Mouse (Mus musculus): ENCODE results near the gene Camk2n1. TPM values are rescaled to one million over a fixed set of nuclear protein-coding genes. Genes with fewer than 3 reads are reported as not detected.

The Camk2n1 gene
- total and polyA plus RNA-seq, 2 experiments from 2014 or later, result 29.5 to 37.5 TPM

- TF ChIP-seq CTCF (IDR thresholded peaks at IDR 0.05; ENCODE audit: low read depth), result no peak
- peak; percentile 58 for ATAC-seq
- Histone ChIP-seq H3K4me3 (ENCODE audit: low read length) (no peak overlapping the region), H3K27ac (peak overlapping the region; percentile 83), H3K4me1 (ENCODE audit: insufficient read depth, low read length) (peaks cover 33% of the 10 kb centered on the region), H3K9ac (replicated peaks; ENCODE audit: low read length) (0 out of 2 replicates have a peak overlapping the region, but pooled peaks have one; percentile 37), H3K9me3 (ENCODE audit: low read length) (no peaks in the 10 kb centered on the region), H3K4me2 (ENCODE audit: low read depth, low read length) (peak overlapping the region; percentile 42), H3K36me3 (ENCODE audit: insufficient read depth, low read length) (no peaks in the 10 kb centered on the region), H3K27me3 (ENCODE audit: insufficient read depth, low read length) (no peaks in the 10 kb centered on the region)
- 5% methylated on average over 11 of the region's 11 CpGs for WGBS
- DNase-seq (ENCODE audit: low spot score), result peak; percentile 81
Measured at GRCm38 (mm10) chr4:138463832-138464487, 9.8 kb downstream of the Camk2n1 start.

- Histone ChIP-seq H3K27ac (peak overlapping the region; percentile 83), H3K27me3 (ENCODE audit: insufficient read depth, low read length) (no peaks in the 10 kb centered on the region), H3K4me3 (ENCODE audit: low read length) (no peak overlapping the region), H3K4me2 (ENCODE audit: low read depth, low read length) (peak overlapping the region; percentile 42; the same call in 1 of the 2 replicates), H3K9ac (replicated peaks; ENCODE audit: low read length) (no peak overlapping the region), H3K9me3 (ENCODE audit: low read length) (no peaks in the 10 kb centered on the region), H3K4me1 (ENCODE audit: insufficient read depth, low read length) (peaks cover 27% of the 10 kb centered on the region), H3K36me3 (ENCODE audit: insufficient read depth, low read length) (no peaks in the 10 kb centered on the region)
- 3% methylated on average over 21 of the region's 22 CpGs for WGBS
- no peak for TF ChIP-seq CTCF (IDR thresholded peaks at IDR 0.05; ENCODE audit: low read depth)
- ATAC-seq (peak; percentile 76), DNase-seq (ENCODE audit: low spot score) (peak; percentile 80)
Measured at GRCm38 (mm10) chr4:138464667-138465353, 10.7 kb downstream of the Camk2n1 start.

- no peaks in the 10 kb centered on the region for H3K36me3 ChIP-seq (ENCODE audit: insufficient read depth, low read length)
- DNase-seq (ENCODE audit: low spot score), result no peak
- no peak for TF ChIP-seq CTCF (IDR thresholded peaks at IDR 0.05; ENCODE audit: low read depth)
- WGBS, result 42% methylated on average over 8 of the region's 8 CpGs
- H3K4me1 ChIP-seq (ENCODE audit: insufficient read depth, low read length), result peaks cover 27% of the 10 kb centered on the region
- no peak for ATAC-seq
- no peaks in the 10 kb centered on the region for H3K27me3 ChIP-seq (ENCODE audit: insufficient read depth, low read length)
- H3K4me2 ChIP-seq (ENCODE audit: low read depth, low read length), result no peak overlapping the region
- H3K27ac ChIP-seq, result peak overlapping the region; percentile 3; the same call in 1 of the 2 replicates
- H3K9ac ChIP-seq (replicated peaks; ENCODE audit: low read length), result no peak overlapping the region
- H3K9me3 ChIP-seq (ENCODE audit: low read length), result no peaks in the 10 kb centered on the region
- H3K4me3 ChIP-seq (ENCODE audit: low read length), result no peak overlapping the region
Measured at GRCm38 (mm10) chr4:138465446-138465845, 11.3 kb downstream of the Camk2n1 start.

- DNase-seq (ENCODE audit: low spot score) (no peak), ATAC-seq (no peak)
- Histone ChIP-seq H3K27me3 (ENCODE audit: insufficient read depth, low read length) (no peaks in the 10 kb centered on the region), H3K9me3 (ENCODE audit: low read length) (no peaks in the 10 kb centered on the region), H3K4me1 (ENCODE audit: insufficient read depth, low read length) (peaks cover 27% of the 10 kb centered on the region), H3K9ac (replicated peaks; ENCODE audit: low read length) (no peak overlapping the region), H3K27ac (no peak overlapping the region), H3K4me3 (ENCODE audit: low read length) (no peak overlapping the region), H3K36me3 (ENCODE audit: insufficient read depth, low read length) (no peaks in the 10 kb centered on the region), H3K4me2 (ENCODE audit: low read depth, low read length) (no peak overlapping the region)
- TF ChIP-seq CTCF (IDR thresholded peaks at IDR 0.05; ENCODE audit: low read depth), result peak; percentile 48
- WGBS, result 71% methylated on average over 6 of the region's 6 CpGs
Measured at GRCm38 (mm10) chr4:138466690-138467089, 12.6 kb downstream of the Camk2n1 start.

DNA sequence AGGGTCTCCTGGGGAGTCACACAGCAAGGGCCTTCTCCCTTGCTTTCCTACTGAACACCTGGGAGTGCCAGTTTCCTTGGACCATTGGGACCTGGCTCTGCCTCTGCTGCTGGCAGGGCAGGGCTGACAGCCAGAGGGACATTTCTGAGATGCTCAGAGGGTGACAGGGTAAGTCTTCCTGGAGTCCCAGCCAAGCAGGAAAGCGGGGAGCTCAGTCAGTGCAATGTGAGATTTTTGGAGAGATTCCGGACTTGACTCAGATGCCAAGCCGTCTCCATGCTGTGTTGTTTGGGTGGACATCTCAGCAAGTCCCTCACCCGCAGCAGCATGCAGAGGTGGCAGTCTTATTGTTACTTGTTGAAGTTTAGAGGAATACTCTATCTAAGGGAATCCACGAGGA lies 13.3 kb downstream of the Camk2n1 start:
- DNase-seq (ENCODE audit: low spot score) (no peak), ATAC-seq (no peak)
- WGBS, result 88% methylated on average over 5 of the region's 5 CpGs
- peaks cover 27% of the 10 kb centered on the region for H3K4me1 ChIP-seq (ENCODE audit: insufficient read depth, low read length)
- H3K9me3 ChIP-seq (ENCODE audit: low read length), result no peaks in the 10 kb centered on the region
- H3K36me3 ChIP-seq (ENCODE audit: insufficient read depth, low read length), result no peaks in the 10 kb centered on the region
- H3K9ac ChIP-seq (replicated peaks; ENCODE audit: low read length), result no peak overlapping the region
- H3K4me3 ChIP-seq (ENCODE audit: low read length), result no peak overlapping the region
- H3K27ac ChIP-seq, result no peak overlapping the region
- no peak overlapping the region for H3K4me2 ChIP-seq (ENCODE audit: low read depth, low read length)
- H3K27me3 ChIP-seq (ENCODE audit: insufficient read depth, low read length), result no peaks in the 10 kb centered on the region
- TF ChIP-seq CTCF (IDR thresholded peaks at IDR 0.05; ENCODE audit: low read depth), result no peak

GRCm38 (mm10) chr4:138469080-138469479 lies 15.0 kb downstream of the Camk2n1 start:
- Histone ChIP-seq H3K9me3 (ENCODE audit: low read length) (no peaks in the 10 kb centered on the region), H3K9ac (replicated peaks; ENCODE audit: low read length) (no peak overlapping the region), H3K4me1 (ENCODE audit: insufficient read depth, low read length) (peaks cover 15% of the 10 kb centered on the region), H3K36me3 (ENCODE audit: insufficient read depth, low read length) (no peaks in the 10 kb centered on the region), H3K27me3 (ENCODE audit: insufficient read depth, low read length) (no peaks in the 10 kb centered on the region), H3K4me2 (ENCODE audit: low read depth, low read length) (no peak overlapping the region), H3K4me3 (ENCODE audit: low read length) (no peak overlapping the region), H3K27ac (no peak overlapping the region)
- WGBS, result 16% methylated on average over 7 of the region's 7 CpGs
- no peak for ATAC-seq
- DNase-seq (ENCODE audit: low spot score), result no peak
- TF ChIP-seq CTCF (IDR thresholded peaks at IDR 0.05; ENCODE audit: low read depth), result no peak

DNA sequence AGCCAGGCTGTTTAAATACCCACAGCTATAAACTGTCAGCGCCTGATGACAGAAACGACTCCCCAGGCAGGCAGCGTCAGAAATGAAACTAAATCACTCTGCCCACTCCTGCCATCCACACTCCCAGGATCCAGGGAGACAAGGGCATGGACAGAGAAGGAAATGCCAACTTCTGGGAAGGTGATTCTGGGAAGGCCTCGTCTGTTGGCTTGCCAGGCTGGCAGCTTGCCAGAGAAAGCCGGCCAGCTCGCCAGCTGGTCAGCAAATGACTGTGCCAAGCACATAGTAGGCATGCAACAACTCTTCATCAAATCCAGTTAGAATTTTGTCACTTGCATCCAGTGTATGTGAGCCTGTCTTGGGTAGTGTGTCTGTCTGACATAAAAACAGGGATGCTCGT lies 17.1 kb downstream of the Camk2n1 start:
- Histone ChIP-seq H3K27me3 (ENCODE audit: insufficient read depth, low read length) (no peaks in the 10 kb centered on the region), H3K9me3 (ENCODE audit: low read length) (no peaks in the 10 kb centered on the region), H3K36me3 (ENCODE audit: insufficient read depth, low read length) (no peaks in the 10 kb centered on the region), H3K4me1 (ENCODE audit: insufficient read depth, low read length) (no peaks in the 10 kb centered on the region), H3K4me2 (ENCODE audit: low read depth, low read length) (no peak overlapping the region), H3K27ac (no peak overlapping the region), H3K9ac (replicated peaks; ENCODE audit: low read length) (no peak overlapping the region), H3K4me3 (ENCODE audit: low read length) (no peak overlapping the region)
- no peak for TF ChIP-seq CTCF (IDR thresholded peaks at IDR 0.05; ENCODE audit: low read depth)
- ATAC-seq (no peak), DNase-seq (ENCODE audit: low spot score) (peak; percentile 29)
- 37% methylated on average over 7 of the region's 7 CpGs for WGBS

All from hindbrain, postnatal 0 days (tissue).